Mouse (Mus musculus): ENCODE results near the gene Zfp386. TPM values are rescaled to one million over a fixed set of nuclear protein-coding genes. Genes with fewer than 3 reads are reported as not detected.

The Zfp386 gene
- 54.7 TPM for polyA plus RNA-seq (2017; shearing (Covaris generic))

DNA sequence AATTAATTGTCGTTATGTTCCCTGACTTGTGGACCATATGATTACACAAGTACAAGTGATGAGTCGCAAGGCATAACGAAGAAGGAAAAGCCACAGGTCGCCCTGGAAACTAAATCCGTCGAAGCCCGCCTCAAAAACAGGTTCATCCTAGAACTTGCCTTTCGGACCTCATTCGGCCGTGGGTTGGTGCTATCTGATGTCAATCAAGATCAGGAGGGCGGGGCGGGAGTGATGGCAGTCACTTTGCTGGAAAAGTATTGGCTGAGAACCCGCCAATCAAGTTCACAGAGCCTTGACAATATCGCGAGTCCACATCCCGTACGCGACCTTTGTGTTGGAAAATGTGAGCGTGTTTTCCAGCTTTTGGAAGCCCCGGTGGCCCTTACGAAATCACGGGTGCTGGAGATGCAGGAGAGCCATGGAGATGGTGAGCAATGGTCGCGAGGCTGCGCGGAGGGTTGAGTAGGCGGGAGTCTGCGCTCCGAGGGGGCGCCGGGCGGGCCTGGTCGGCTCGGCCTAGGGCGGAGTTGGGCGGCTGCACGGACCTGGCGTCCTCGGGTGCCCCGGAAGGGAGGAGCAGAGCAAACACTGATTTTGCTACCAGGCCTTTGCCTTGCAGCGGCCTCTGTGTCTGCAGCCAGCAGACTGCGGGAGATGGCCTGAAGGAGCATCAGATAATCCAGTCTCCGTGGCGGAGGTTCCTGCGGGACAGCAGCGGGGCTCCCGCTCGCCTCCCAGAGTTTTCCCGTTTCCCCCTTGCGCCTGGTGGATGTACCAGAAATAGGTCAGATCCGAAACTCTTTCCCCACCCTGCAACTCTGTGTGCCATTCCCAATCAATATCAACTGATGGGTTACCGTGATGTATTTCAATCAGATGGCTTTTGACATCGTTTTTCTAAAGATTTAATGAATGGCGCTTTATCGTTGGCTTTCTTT, at the start of gene Zfp386:
TSS of gene Zfp386 (plus strand) at position 285 of the 938 bp plus-strand sequence.

DNA sequence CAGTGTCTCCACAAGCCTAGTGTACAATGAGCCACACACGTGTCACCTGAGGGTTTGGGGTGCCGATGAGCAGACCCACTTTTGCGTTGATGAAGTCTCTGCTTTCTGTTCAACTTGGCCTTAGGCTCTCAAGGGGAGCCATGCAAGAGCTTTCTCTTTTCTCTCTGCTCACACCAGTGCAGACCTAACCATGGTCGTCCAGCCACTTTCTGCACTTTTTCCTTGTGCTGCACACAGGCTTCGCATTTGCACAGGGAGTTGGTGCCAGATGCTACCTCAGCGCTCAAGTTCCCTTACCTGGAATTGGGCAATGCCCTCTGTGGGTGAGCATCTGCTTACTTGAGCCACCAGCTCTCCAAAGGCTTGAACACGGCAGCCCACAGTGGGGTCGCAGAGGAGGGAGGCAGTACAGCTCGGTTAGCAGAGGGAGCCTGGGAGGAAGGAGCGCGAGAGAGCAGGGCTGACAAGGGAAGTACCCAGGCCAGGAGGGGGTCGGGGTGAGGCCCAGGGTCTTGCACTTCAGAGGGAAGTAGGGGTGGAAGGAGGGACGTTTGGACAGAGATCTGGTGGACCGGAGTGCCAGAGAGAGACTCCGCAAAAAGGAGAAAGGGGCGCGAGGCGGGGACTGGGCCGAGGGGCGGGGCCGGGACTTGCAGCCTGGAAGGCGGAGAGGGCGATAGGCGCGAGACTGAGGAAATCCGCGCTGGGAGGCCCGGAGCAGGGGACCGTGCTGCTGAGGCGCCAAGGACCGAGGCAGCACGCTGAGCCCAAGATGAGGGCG, 29.7 kb downstream of the Zfp386 start, which contains the start of gene Vipr2:
TSS of gene Vipr2 (plus strand) at position 653 of the 781 bp plus-strand sequence.

Other genes starting within 250 kb of the Zfp386 start
- 0.82 TPM for gene Vipr2, start 30.0 kb downstream of the Zfp386 start, polyA plus RNA-seq (2017; shearing (Covaris generic))
- 2.9 TPM for gene Wdr60, start 215.3 kb downstream of the Zfp386 start, polyA plus RNA-seq (2017; shearing (Covaris generic))
- not detected for gene Gm11027, start 227.7 kb downstream of the Zfp386 start, polyA plus RNA-seq (2017; shearing (Covaris generic))
- 32.7 TPM for gene Esyt2, start 233.5 kb downstream of the Zfp386 start, polyA plus RNA-seq (2017; shearing (Covaris generic))